Mouse (Mus musculus): ENCODE measurements around the gene Sirt1. TPM values are rescaled to one million over a fixed set of nuclear protein-coding genes. Genes with fewer than 3 reads are reported as not detected.

Gene Sirt1
- polyA plus RNA-seq, 1 experiment from 2014 or later = 4.1 TPM

- peak overlapping the region; percentile 93 for H3K27ac ChIP-seq (ENCODE audit: low read length)
- peak overlapping the region; percentile 76 for H3K4me3 ChIP-seq (ENCODE audit: low read length)
- peak overlapping the region; percentile 89 for H3K4me2 ChIP-seq (replicated peaks; ENCODE audit: low read depth, low read length)
- peaks cover 19% of the 10 kb centered on the region for H3K4me1 ChIP-seq (ENCODE audit: insufficient read depth, low read length)
- peak overlapping the region; percentile 98 for H3K9ac ChIP-seq (replicated peaks; ENCODE audit: low read length)
- no peaks in the 10 kb centered on the region for H3K27me3 ChIP-seq (ENCODE audit: insufficient read depth, low read length)
- under 1% methylated on average over 56 of the region's 113 CpGs for WGBS
- no peaks in the 10 kb centered on the region for H3K9me3 ChIP-seq (ENCODE audit: low read length)
- H3K36me3 ChIP-seq (ENCODE audit: insufficient read depth, low read length) = 0 out of 2 replicates have a peak, but pooled peaks cover 7% of the 10 kb centered on the region
- peak; percentile 82 for ATAC-seq (ENCODE audit: low FRiP score, low TSS enrichment)
Measured at GRCm38 (mm10) chr10:63337951-63338836, 43.3 kb downstream of the Sirt1 start.

GRCm38 (mm10) chr10:63337326-63337725 lies 44.2 kb downstream of the Sirt1 start:
- ATAC-seq (ENCODE audit: low FRiP score, low TSS enrichment) = no peak
- no peak overlapping the region for H3K27ac ChIP-seq (ENCODE audit: low read length)
- H3K36me3 ChIP-seq (ENCODE audit: insufficient read depth, low read length) = peaks cover 12% of the 10 kb centered on the region; the same call in 1 of the 2 replicates
- H3K9ac ChIP-seq (replicated peaks; ENCODE audit: low read length) = peak overlapping the region; percentile 57
- 21% methylated on average over 5 of the region's 5 CpGs for WGBS
- H3K4me3 ChIP-seq (ENCODE audit: low read length) = peak overlapping the region; percentile 76
- no peaks in the 10 kb centered on the region for H3K27me3 ChIP-seq (ENCODE audit: insufficient read depth, low read length)
- H3K4me2 ChIP-seq (replicated peaks; ENCODE audit: low read depth, low read length) = peak overlapping the region; percentile 89
- peaks cover 19% of the 10 kb centered on the region for H3K4me1 ChIP-seq (ENCODE audit: insufficient read depth, low read length)
- H3K9me3 ChIP-seq (ENCODE audit: low read length) = no peaks in the 10 kb centered on the region

- ATAC-seq (ENCODE audit: low FRiP score, low TSS enrichment) = no peak
- Histone ChIP-seq H3K27me3 (ENCODE audit: insufficient read depth, low read length) (no peaks in the 10 kb centered on the region), H3K27ac (ENCODE audit: low read length) (no peak overlapping the region), H3K4me1 (ENCODE audit: insufficient read depth, low read length) (peaks cover 19% of the 10 kb centered on the region), H3K9ac (replicated peaks; ENCODE audit: low read length) (peak overlapping the region; percentile 57), H3K4me3 (ENCODE audit: low read length) (peak overlapping the region; percentile 76), H3K4me2 (replicated peaks; ENCODE audit: low read depth, low read length) (peak overlapping the region; percentile 89), H3K36me3 (ENCODE audit: insufficient read depth, low read length) (peaks cover 13% of the 10 kb centered on the region; the same call in 1 of the 2 replicates), H3K9me3 (ENCODE audit: low read length) (no peaks in the 10 kb centered on the region)
- 64% methylated on average over 13 of the region's 13 CpGs for WGBS
Measured at GRCm38 (mm10) chr10:63336901-63337300, 44.6 kb downstream of the Sirt1 start.

- no peaks in the 10 kb centered on the region for H3K4me1 ChIP-seq (ENCODE audit: insufficient read depth, low read length)
- no peak overlapping the region for H3K4me3 ChIP-seq (ENCODE audit: low read length)
- no peak overlapping the region for H3K4me2 ChIP-seq (replicated peaks; ENCODE audit: low read depth, low read length)
- WGBS = 98% methylated on average over 1 of the region's 1 CpGs
- H3K36me3 ChIP-seq (ENCODE audit: insufficient read depth, low read length) = peaks cover 45% of the 10 kb centered on the region
- H3K9me3 ChIP-seq (ENCODE audit: low read length) = no peaks in the 10 kb centered on the region
- no peak overlapping the region for H3K27ac ChIP-seq (ENCODE audit: low read length)
- no peak overlapping the region for H3K9ac ChIP-seq (replicated peaks; ENCODE audit: low read length)
- ATAC-seq (ENCODE audit: low FRiP score, low TSS enrichment) = no peak
- no peaks in the 10 kb centered on the region for H3K27me3 ChIP-seq (ENCODE audit: insufficient read depth, low read length)
Measured at GRCm38 (mm10) chr10:63327091-63327490, 54.4 kb downstream of the Sirt1 start.

GRCm38 (mm10) chr10:63313726-63314125 lies 67.8 kb downstream of the Sirt1 start:
- no peaks in the 10 kb centered on the region for H3K9me3 ChIP-seq (ENCODE audit: low read length)
- no peak overlapping the region for H3K4me3 ChIP-seq (ENCODE audit: low read length)
- no peak overlapping the region for H3K9ac ChIP-seq (replicated peaks; ENCODE audit: low read length)
- no peaks in the 10 kb centered on the region for H3K4me1 ChIP-seq (ENCODE audit: insufficient read depth, low read length)
- 88% methylated on average over 1 of the region's 1 CpGs for WGBS
- H3K27ac ChIP-seq (ENCODE audit: low read length) = no peak overlapping the region
- H3K36me3 ChIP-seq (ENCODE audit: insufficient read depth, low read length) = peaks cover 36% of the 10 kb centered on the region; the same call in 1 of the 2 replicates
- H3K27me3 ChIP-seq (ENCODE audit: insufficient read depth, low read length) = no peaks in the 10 kb centered on the region
- ATAC-seq (ENCODE audit: low FRiP score, low TSS enrichment) = no peak
- no peak overlapping the region for H3K4me2 ChIP-seq (replicated peaks; ENCODE audit: low read depth, low read length)

GRCm38 (mm10) chr10:63308582-63309366 lies 72.7 kb downstream of the Sirt1 start:
- H3K9ac ChIP-seq (replicated peaks; ENCODE audit: low read length) = no peak overlapping the region
- peak; percentile 59; the same call in 1 of the 2 replicates for ATAC-seq (ENCODE audit: low FRiP score, low TSS enrichment)
- H3K4me2 ChIP-seq (replicated peaks; ENCODE audit: low read depth, low read length) = no peak overlapping the region
- no peak overlapping the region for H3K27ac ChIP-seq (ENCODE audit: low read length)
- 44% methylated on average over 10 of the region's 10 CpGs for WGBS
- H3K4me3 ChIP-seq (ENCODE audit: low read length) = no peak overlapping the region
- no peaks in the 10 kb centered on the region for H3K9me3 ChIP-seq (ENCODE audit: low read length)
- peaks cover 38% of the 10 kb centered on the region for H3K36me3 ChIP-seq (ENCODE audit: insufficient read depth, low read length)
- H3K4me1 ChIP-seq (ENCODE audit: insufficient read depth, low read length) = no peaks in the 10 kb centered on the region
- no peaks in the 10 kb centered on the region for H3K27me3 ChIP-seq (ENCODE audit: insufficient read depth, low read length)

GRCm38 (mm10) chr10:63302356-63302755 lies 79.1 kb downstream of the Sirt1 start:
- no peak overlapping the region for H3K4me2 ChIP-seq (replicated peaks; ENCODE audit: low read depth, low read length)
- no peaks in the 10 kb centered on the region for H3K9me3 ChIP-seq (ENCODE audit: low read length)
- H3K36me3 ChIP-seq (ENCODE audit: insufficient read depth, low read length) = peaks cover 21% of the 10 kb centered on the region
- WGBS = 58% methylated on average over 2 of the region's 2 CpGs
- no peak overlapping the region for H3K27ac ChIP-seq (ENCODE audit: low read length)
- no peak for ATAC-seq (ENCODE audit: low FRiP score, low TSS enrichment)
- H3K9ac ChIP-seq (replicated peaks; ENCODE audit: low read length) = no peak overlapping the region
- H3K27me3 ChIP-seq (ENCODE audit: insufficient read depth, low read length) = no peaks in the 10 kb centered on the region
- no peak overlapping the region for H3K4me3 ChIP-seq (ENCODE audit: low read length)
- H3K4me1 ChIP-seq (ENCODE audit: insufficient read depth, low read length) = peaks cover 3% of the 10 kb centered on the region; the same call in 1 of the 2 replicates

GRCm38 (mm10) chr10:63282846-63283245 lies 98.7 kb downstream of the Sirt1 start:
- H3K9ac ChIP-seq (replicated peaks; ENCODE audit: low read length) = no peak overlapping the region
- H3K27ac ChIP-seq (ENCODE audit: low read length) = no peak overlapping the region
- H3K4me2 ChIP-seq (replicated peaks; ENCODE audit: low read depth, low read length) = no peak overlapping the region
- H3K9me3 ChIP-seq (ENCODE audit: low read length) = no peaks in the 10 kb centered on the region
- WGBS = 81% methylated on average over 7 of the region's 7 CpGs
- no peak overlapping the region for H3K4me3 ChIP-seq (ENCODE audit: low read length)
- H3K4me1 ChIP-seq (ENCODE audit: insufficient read depth, low read length) = no peaks in the 10 kb centered on the region
- ATAC-seq (ENCODE audit: low FRiP score, low TSS enrichment) = no peak
- no peaks in the 10 kb centered on the region for H3K27me3 ChIP-seq (ENCODE audit: insufficient read depth, low read length)
- peaks cover 21% of the 10 kb centered on the region for H3K36me3 ChIP-seq (ENCODE audit: insufficient read depth, low read length)

GRCm38 (mm10) chr10:63282417-63282816 lies 99.1 kb downstream of the Sirt1 start:
- no peak overlapping the region for H3K4me3 ChIP-seq (ENCODE audit: low read length)
- H3K9me3 ChIP-seq (ENCODE audit: low read length) = no peaks in the 10 kb centered on the region
- peaks cover 25% of the 10 kb centered on the region for H3K36me3 ChIP-seq (ENCODE audit: insufficient read depth, low read length)
- H3K27me3 ChIP-seq (ENCODE audit: insufficient read depth, low read length) = no peaks in the 10 kb centered on the region
- H3K27ac ChIP-seq (ENCODE audit: low read length) = no peak overlapping the region
- H3K4me1 ChIP-seq (ENCODE audit: insufficient read depth, low read length) = no peaks in the 10 kb centered on the region
- H3K9ac ChIP-seq (replicated peaks; ENCODE audit: low read length) = no peak overlapping the region
- 85% methylated on average over 4 of the region's 4 CpGs for WGBS
- H3K4me2 ChIP-seq (replicated peaks; ENCODE audit: low read depth, low read length) = no peak overlapping the region
- no peak for ATAC-seq (ENCODE audit: low FRiP score, low TSS enrichment)
